Mouse (Mus musculus): ENCODE data around the gene Rpl18. TPM values are rescaled to one million over a fixed set of nuclear protein-coding genes. Genes with fewer than 3 reads are reported as not detected.

The Rpl18 gene
- polyA plus RNA-seq, 1 experiment from 2014 or later: 743 TPM

- H3K36me3 ChIP-seq (ENCODE audit: control insufficient read depth, insufficient read depth, low read length): no peaks in the 10 kb centered on the region
- no peak overlapping the region for H3K27ac ChIP-seq (replicated peaks in 1 of 2; ENCODE audit: control insufficient read depth in 1 of 2, insufficient read depth in 1 of 2, low read depth in 2 of 2, low read length in 2 of 2)
- H3K4me3 ChIP-seq (ENCODE audit: control insufficient read depth in 1 of 2, insufficient read depth in 1 of 2, low read depth in 1 of 2, low read length in 2 of 2): no peak overlapping the region
- 23% methylated on average over 2 of the region's 2 CpGs for WGBS
- H3K27me3 ChIP-seq (ENCODE audit: control insufficient read depth, insufficient read depth, low read length): no peaks in the 10 kb centered on the region
- no peak overlapping the region for H3K4me2 ChIP-seq (ENCODE audit: low read length)
- no peak overlapping the region for H3K9ac ChIP-seq (ENCODE audit: low read length)
- H3K4me1 ChIP-seq (ENCODE audit: control insufficient read depth in 2 of 2, insufficient read depth in 2 of 2, low read length in 2 of 2): peaks cover 5 to 9% of the 10 kb centered on the region in 2 experiments; a peak in 2 of 4 replicates
- no peak for ATAC-seq (ENCODE audit: insufficient number of reproducible peaks, insufficient read depth, low FRiP score, low read depth)
- H3K9me3 ChIP-seq (ENCODE audit: control insufficient read depth, low read length): no peaks in the 10 kb centered on the region
Observed at GRCm38 (mm10) chr7:45744387-45744786, 29.1 kb downstream of the Rpl18 start.

GRCm38 (mm10) chr7:45746518-45746917, 31.3 kb downstream of the Rpl18 start:
- 57% methylated on average over 6 of the region's 6 CpGs for WGBS
- H3K4me3 ChIP-seq (ENCODE audit: control insufficient read depth in 1 of 2, insufficient read depth in 1 of 2, low read depth in 1 of 2, low read length in 2 of 2): no peak overlapping the region
- no peak overlapping the region for H3K27ac ChIP-seq (replicated peaks in 1 of 2; ENCODE audit: control insufficient read depth in 1 of 2, insufficient read depth in 1 of 2, low read depth in 2 of 2, low read length in 2 of 2)
- H3K27me3 ChIP-seq (ENCODE audit: control insufficient read depth, insufficient read depth, low read length): no peaks in the 10 kb centered on the region
- ATAC-seq (ENCODE audit: insufficient number of reproducible peaks, insufficient read depth, low FRiP score, low read depth): no peak
- no peaks in the 10 kb centered on the region for H3K9me3 ChIP-seq (ENCODE audit: control insufficient read depth, low read length)
- no peak overlapping the region for H3K9ac ChIP-seq (ENCODE audit: low read length)
- H3K4me1 ChIP-seq (ENCODE audit: control insufficient read depth in 2 of 2, insufficient read depth in 2 of 2, low read length in 2 of 2): peaks cover 9 to 10% of the 10 kb centered on the region in 2 experiments; a peak in 3 of 4 replicates
- H3K36me3 ChIP-seq (ENCODE audit: control insufficient read depth, insufficient read depth, low read length): no peaks in the 10 kb centered on the region
- no peak overlapping the region for H3K4me2 ChIP-seq (ENCODE audit: low read length)

DNA sequence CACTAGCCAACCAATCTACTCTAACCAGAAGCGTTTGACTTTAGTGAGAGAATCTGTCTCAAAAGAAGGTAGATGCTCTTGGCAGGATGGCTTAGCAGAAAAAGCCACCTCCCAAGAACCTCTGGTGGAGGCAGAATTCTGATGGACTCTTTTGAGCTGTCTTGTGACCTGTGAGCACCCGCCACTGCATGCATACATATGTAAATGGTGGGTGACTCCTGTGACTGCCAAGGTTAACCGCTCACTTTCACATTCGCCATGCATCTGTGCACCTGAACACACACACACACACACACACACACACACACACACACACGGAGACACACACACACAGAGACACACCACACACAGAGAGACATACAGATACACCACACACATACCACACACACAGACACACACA, 32.2 kb downstream of the Rpl18 start:
- Histone ChIP-seq H3K9me3 (ENCODE audit: control insufficient read depth, low read length) (no peaks in the 10 kb centered on the region), H3K4me3 (ENCODE audit: control insufficient read depth in 1 of 2, insufficient read depth in 1 of 2, low read depth in 1 of 2, low read length in 2 of 2) (no peak overlapping the region), H3K36me3 (ENCODE audit: control insufficient read depth, insufficient read depth, low read length) (no peaks in the 10 kb centered on the region), H3K9ac (ENCODE audit: low read length) (no peak overlapping the region), H3K4me1 (ENCODE audit: control insufficient read depth in 2 of 2, insufficient read depth in 2 of 2, low read length in 2 of 2) (peaks cover 7 to 9% of the 10 kb centered on the region in 2 experiments; a peak in 3 of 4 replicates), H3K4me2 (ENCODE audit: low read length) (no peak overlapping the region), H3K27ac (replicated peaks in 1 of 2; ENCODE audit: control insufficient read depth in 1 of 2, insufficient read depth in 1 of 2, low read depth in 2 of 2, low read length in 2 of 2) (no peak overlapping the region), H3K27me3 (ENCODE audit: control insufficient read depth, insufficient read depth, low read length) (no peaks in the 10 kb centered on the region)
- ATAC-seq (ENCODE audit: insufficient number of reproducible peaks, insufficient read depth, low FRiP score, low read depth): no peak
- WGBS: 88% methylated on average over 5 of the region's 5 CpGs

DNA sequence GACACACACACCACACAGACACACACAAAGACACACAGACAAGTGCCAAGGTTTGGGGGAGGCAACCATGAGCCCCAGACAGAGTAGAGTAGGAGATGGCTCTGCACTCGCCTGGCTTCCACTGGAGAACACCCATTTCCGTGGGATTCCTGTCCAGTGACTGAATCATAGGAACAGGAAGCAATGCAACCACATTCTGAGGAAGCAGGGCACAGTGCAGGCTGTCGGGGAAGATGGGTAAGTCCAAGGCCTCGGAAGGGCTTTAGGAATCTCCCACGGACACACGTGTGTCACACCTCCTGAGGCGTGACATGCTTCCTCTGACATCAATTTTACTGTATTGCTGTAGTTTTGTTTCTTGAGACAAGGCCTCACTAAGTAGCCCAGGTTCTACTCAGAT, 32.9 kb downstream of the Rpl18 start:
- 67% methylated on average over 7 of the region's 7 CpGs for WGBS
- Histone ChIP-seq H3K27ac (replicated peaks in 1 of 2; ENCODE audit: control insufficient read depth in 1 of 2, insufficient read depth in 1 of 2, low read depth in 2 of 2, low read length in 2 of 2) (no peak overlapping the region), H3K9me3 (ENCODE audit: control insufficient read depth, low read length) (no peaks in the 10 kb centered on the region), H3K4me3 (ENCODE audit: control insufficient read depth in 1 of 2, insufficient read depth in 1 of 2, low read depth in 1 of 2, low read length in 2 of 2) (no peak overlapping the region), H3K36me3 (ENCODE audit: control insufficient read depth, insufficient read depth, low read length) (no peaks in the 10 kb centered on the region), H3K9ac (ENCODE audit: low read length) (no peak overlapping the region), H3K4me1 (ENCODE audit: control insufficient read depth in 2 of 2, insufficient read depth in 2 of 2, low read length in 2 of 2) (peaks cover 7 to 9% of the 10 kb centered on the region in 2 experiments; a peak in 3 of 4 replicates), H3K4me2 (ENCODE audit: low read length) (no peak overlapping the region), H3K27me3 (ENCODE audit: control insufficient read depth, insufficient read depth, low read length) (no peaks in the 10 kb centered on the region)
- no peak for ATAC-seq (ENCODE audit: insufficient number of reproducible peaks, insufficient read depth, low FRiP score, low read depth)

DNA sequence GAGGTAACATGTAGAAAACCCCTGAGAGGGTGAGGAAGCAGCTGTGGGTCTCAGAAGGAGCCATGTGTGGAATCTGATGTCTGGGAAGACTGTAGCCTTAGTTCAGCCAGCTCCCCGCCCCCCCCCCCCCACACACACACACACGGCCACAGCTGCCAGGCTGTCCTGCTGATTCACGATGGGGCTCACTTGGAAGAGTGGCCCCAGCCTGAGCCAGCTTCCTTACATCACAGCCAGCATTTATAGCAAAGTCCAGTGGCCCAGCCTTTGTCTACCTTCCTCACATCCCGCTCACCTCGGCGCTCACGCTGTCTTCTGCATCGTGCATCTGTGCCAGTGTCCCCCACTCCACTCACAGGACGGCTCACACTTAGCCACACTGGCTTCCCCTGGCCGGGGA, 34.1 kb downstream of the Rpl18 start:
- Histone ChIP-seq H3K27me3 (ENCODE audit: control insufficient read depth, insufficient read depth, low read length) (no peaks in the 10 kb centered on the region), H3K4me3 (ENCODE audit: control insufficient read depth in 1 of 2, insufficient read depth in 1 of 2, low read depth in 1 of 2, low read length in 2 of 2) (no peak overlapping the region), H3K9ac (ENCODE audit: low read length) (no peak overlapping the region), H3K36me3 (ENCODE audit: control insufficient read depth, insufficient read depth, low read length) (no peaks in the 10 kb centered on the region), H3K4me1 (ENCODE audit: control insufficient read depth in 2 of 2, insufficient read depth in 2 of 2, low read length in 2 of 2) (peaks cover 7 to 9% of the 10 kb centered on the region in 2 experiments; a peak in 3 of 4 replicates), H3K27ac (replicated peaks in 1 of 2; ENCODE audit: control insufficient read depth in 1 of 2, insufficient read depth in 1 of 2, low read depth in 2 of 2, low read length in 2 of 2) (no peak overlapping the region), H3K9me3 (ENCODE audit: control insufficient read depth, low read length) (no peaks in the 10 kb centered on the region), H3K4me2 (ENCODE audit: low read length) (no peak overlapping the region)
- 41% methylated on average over 9 of the region's 10 CpGs for WGBS
- ATAC-seq (ENCODE audit: insufficient number of reproducible peaks, insufficient read depth, low FRiP score, low read depth): no peak

- H3K9me3 ChIP-seq (ENCODE audit: control insufficient read depth, low read length): no peaks in the 10 kb centered on the region
- H3K9ac ChIP-seq (ENCODE audit: low read length): no peak overlapping the region
- H3K27ac ChIP-seq (replicated peaks in 1 of 2; ENCODE audit: control insufficient read depth in 1 of 2, insufficient read depth in 1 of 2, low read depth in 2 of 2, low read length in 2 of 2): no peak overlapping the region
- H3K4me1 ChIP-seq (ENCODE audit: control insufficient read depth in 2 of 2, insufficient read depth in 2 of 2, low read length in 2 of 2): peaks cover 7 to 9% of the 10 kb centered on the region in 2 experiments; a peak in 3 of 4 replicates
- no peak overlapping the region for H3K4me2 ChIP-seq (ENCODE audit: low read length)
- H3K27me3 ChIP-seq (ENCODE audit: control insufficient read depth, insufficient read depth, low read length): no peaks in the 10 kb centered on the region
- no peaks in the 10 kb centered on the region for H3K36me3 ChIP-seq (ENCODE audit: control insufficient read depth, insufficient read depth, low read length)
- ATAC-seq (ENCODE audit: insufficient number of reproducible peaks, insufficient read depth, low FRiP score, low read depth): no peak
- H3K4me3 ChIP-seq (ENCODE audit: control insufficient read depth in 1 of 2, insufficient read depth in 1 of 2, low read depth in 1 of 2, low read length in 2 of 2): no peak overlapping the region
- 83% methylated on average over 9 of the region's 9 CpGs for WGBS
Observed at GRCm38 (mm10) chr7:45750162-45750561, 34.9 kb downstream of the Rpl18 start.

GRCm38 (mm10) chr7:45755703-45756102, 40.4 kb downstream of the Rpl18 start:
- WGBS: 50% methylated on average over 6 of the region's 6 CpGs
- ATAC-seq (ENCODE audit: insufficient number of reproducible peaks, insufficient read depth, low FRiP score, low read depth): no peak

GRCm38 (mm10) chr7:45759400-45759799, 44.1 kb downstream of the Rpl18 start:
- no peaks in the 10 kb centered on the region for H3K4me1 ChIP-seq (ENCODE audit: control insufficient read depth in 2 of 2, insufficient read depth in 2 of 2, low read length in 2 of 2)
- 0 out of 2 replicates have a peak overlapping the region, but pooled peaks have one; percentile 1 for H3K9ac ChIP-seq (ENCODE audit: low read length)
- H3K4me3 ChIP-seq (ENCODE audit: control insufficient read depth in 1 of 2, insufficient read depth in 1 of 2, low read depth in 1 of 2, low read length in 2 of 2): peak overlapping the region in 1 of 2 experiments; percentile 18; a peak in 2 of 4 replicates
- H3K36me3 ChIP-seq (ENCODE audit: control insufficient read depth, insufficient read depth, low read length): no peaks in the 10 kb centered on the region
- H3K4me2 ChIP-seq (ENCODE audit: low read length): peak overlapping the region; percentile 54
- 7% methylated on average over 26 of the region's 27 CpGs for WGBS
- no peak overlapping the region for H3K27ac ChIP-seq (replicated peaks in 1 of 2; ENCODE audit: control insufficient read depth in 1 of 2, insufficient read depth in 1 of 2, low read depth in 2 of 2, low read length in 2 of 2)
- no peaks in the 10 kb centered on the region for H3K9me3 ChIP-seq (ENCODE audit: control insufficient read depth, low read length)
- ATAC-seq (ENCODE audit: insufficient number of reproducible peaks, insufficient read depth, low FRiP score, low read depth): no peak
- peaks cover 37% of the 10 kb centered on the region for H3K27me3 ChIP-seq (ENCODE audit: control insufficient read depth, insufficient read depth, low read length)

More at GRCm38 (mm10) chr7:45755703-45756102, 40.4 kb downstream of the Rpl18 start:
- H3K9ac ChIP-seq (ENCODE audit: low read length): no peak overlapping the region
- no peak overlapping the region for H3K4me3 ChIP-seq (ENCODE audit: control insufficient read depth in 1 of 2, insufficient read depth in 1 of 2, low read depth in 1 of 2, low read length in 2 of 2)
- H3K4me1 ChIP-seq (ENCODE audit: control insufficient read depth in 2 of 2, insufficient read depth in 2 of 2, low read length in 2 of 2): no peaks in the 10 kb centered on the region
- no peaks in the 10 kb centered on the region for H3K9me3 ChIP-seq (ENCODE audit: control insufficient read depth, low read length)
- no peak overlapping the region for H3K4me2 ChIP-seq (ENCODE audit: low read length)
- H3K36me3 ChIP-seq (ENCODE audit: control insufficient read depth, insufficient read depth, low read length): no peaks in the 10 kb centered on the region
- no peak overlapping the region for H3K27ac ChIP-seq (replicated peaks in 1 of 2; ENCODE audit: control insufficient read depth in 1 of 2, insufficient read depth in 1 of 2, low read depth in 2 of 2, low read length in 2 of 2)
- H3K27me3 ChIP-seq (ENCODE audit: control insufficient read depth, insufficient read depth, low read length): peaks cover 33% of the 10 kb centered on the region
